Mouse (Mus musculus): ENCODE data around the gene Lrrc8a. TPM values are rescaled to one million over a fixed set of nuclear protein-coding genes. Genes with fewer than 3 reads are reported as not detected.

Lrrc8a gene
- total RNA-seq, 4 experiments from 2014 or later, result 54.6 to 63.0 (median 57.8) TPM

GRCm38 (mm10) chr2:30239777-30240176 is 2.3 kb downstream of the Lrrc8a start:
- DNase-seq, result no peak

DNA sequence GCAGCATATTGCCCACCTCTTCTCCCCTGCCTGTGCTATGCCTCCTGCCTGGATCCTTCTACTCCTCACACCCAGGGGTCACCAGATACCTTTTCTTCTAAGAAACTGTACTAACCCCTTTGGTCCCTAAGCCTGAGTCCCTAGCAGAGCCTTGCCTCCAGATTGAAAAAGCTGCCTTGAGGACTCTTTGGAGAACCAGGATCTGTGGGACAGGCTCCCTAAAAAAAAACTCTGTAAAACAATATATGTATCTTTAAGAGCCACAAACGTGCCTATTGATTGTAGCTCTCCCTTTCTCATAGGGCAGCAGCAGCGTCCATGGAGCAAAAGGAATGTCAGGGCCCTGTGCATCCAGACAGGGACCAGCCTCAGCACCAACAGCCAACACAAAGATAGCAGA is 2.8 kb downstream of the Lrrc8a start, which contains the start of gene Gm28035:
Gm28035 (plus strand) TSS at position 301 of the 400 bp plus-strand sequence.
- DNase-seq, result no peak

- DNase-seq, result peak; percentile 84
Observed at GRCm38 (mm10) chr2:30242509-30242908, 5.0 kb downstream of the Lrrc8a start.

GRCm38 (mm10) chr2:30243391-30243790 is 5.9 kb downstream of the Lrrc8a start:
- DNase-seq, result no peak

- DNase-seq, result no peak
Observed at GRCm38 (mm10) chr2:30244595-30245178, 7.2 kb downstream of the Lrrc8a start.

DNA sequence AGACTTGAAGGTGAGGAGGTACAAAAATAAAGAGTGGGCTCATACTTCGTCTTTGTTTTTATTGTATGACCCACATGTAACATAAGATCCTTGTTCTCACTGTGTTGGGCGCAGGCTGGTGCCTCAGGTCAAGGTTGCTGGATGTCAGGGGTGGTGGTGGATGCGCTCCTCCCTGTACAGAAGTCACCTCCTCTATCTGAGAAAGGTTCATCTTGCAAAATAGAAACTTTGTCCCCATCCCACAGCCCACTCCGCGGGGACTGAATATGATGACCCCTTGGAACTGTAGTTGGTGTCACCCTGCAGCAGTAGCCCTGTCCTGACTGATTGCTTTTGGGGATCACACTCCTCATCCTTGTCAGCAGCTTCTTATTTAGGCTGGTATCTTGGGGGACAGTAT is 9.5 kb downstream of the Lrrc8a start:
- DNase-seq, result no peak

DNA sequence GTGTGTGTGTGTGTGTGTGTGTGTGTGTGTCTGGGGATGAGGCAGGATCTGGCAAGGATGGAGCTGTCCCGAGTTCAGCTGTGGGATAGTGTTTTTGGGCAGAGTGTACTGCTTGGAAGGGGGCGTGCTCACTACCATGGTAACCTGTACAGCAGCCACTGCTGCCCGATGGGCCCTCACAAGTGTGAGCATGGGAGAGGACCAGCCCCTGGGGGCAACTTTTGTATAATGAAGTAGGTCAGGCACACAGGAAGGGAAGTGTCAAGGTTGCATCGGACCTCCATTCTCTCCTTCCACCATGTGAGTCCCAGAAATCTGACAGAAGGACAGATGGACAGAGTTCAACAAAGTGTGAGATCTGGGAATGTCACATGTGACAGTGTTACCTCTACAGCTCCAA is 10.2 kb downstream of the Lrrc8a start:
- no peak for DNase-seq

DNA sequence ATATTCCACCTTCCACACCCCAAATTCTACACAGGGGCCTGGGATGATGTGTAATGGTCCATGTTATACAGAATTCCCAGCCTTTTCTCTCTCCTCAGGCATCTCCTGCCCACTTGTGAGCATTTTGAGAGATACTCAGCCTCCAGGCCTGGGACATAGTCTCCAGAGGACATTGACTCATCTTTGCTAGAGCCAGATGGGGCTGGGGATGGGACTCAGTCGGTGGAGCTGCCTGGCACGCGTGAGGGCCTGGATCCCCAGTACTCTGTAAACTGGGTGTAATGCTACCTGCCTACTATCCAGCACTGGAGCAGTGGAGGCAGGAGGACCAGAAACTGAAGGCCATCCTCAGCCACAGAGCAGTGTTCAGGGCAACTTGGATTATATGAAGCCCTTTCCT is 11.7 kb downstream of the Lrrc8a start:
- no peak for DNase-seq

GRCm38 (mm10) chr2:30250166-30251128 is 12.9 kb downstream of the Lrrc8a start:
- no peak for DNase-seq

DNA sequence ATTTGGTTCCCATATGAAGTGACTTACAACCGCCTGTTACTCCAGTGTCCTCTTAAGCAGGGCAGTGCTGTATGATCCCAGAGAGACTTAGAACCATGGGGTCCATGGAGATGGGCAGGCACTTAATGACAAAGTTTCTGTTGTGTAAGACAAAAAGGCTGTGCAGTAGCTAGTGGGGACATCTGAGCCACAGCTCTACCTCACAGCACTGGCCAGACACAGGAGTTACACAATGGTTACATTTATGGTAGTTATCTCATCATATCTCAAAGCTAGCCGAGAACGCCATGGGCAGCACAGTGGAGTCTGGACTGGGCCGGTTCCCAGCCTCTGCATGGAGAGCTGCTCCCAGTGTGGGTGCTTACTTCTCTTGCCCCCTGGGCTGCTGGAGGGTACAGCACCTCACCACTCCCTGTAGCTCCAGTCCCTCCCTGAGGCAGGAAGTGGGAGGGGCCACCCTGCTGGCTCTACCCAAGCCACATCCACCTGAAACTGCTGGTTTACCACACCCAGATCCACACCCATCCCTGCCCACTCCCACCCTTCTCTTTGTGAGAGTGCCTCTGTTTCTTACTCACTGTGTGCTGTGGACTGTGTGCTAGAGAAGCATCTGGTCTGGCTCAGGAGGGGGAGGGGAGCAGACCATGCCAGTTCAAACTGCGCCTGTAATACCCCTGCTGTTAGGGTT is 14.0 kb downstream of the Lrrc8a start:
- no peak for DNase-seq

DNA sequence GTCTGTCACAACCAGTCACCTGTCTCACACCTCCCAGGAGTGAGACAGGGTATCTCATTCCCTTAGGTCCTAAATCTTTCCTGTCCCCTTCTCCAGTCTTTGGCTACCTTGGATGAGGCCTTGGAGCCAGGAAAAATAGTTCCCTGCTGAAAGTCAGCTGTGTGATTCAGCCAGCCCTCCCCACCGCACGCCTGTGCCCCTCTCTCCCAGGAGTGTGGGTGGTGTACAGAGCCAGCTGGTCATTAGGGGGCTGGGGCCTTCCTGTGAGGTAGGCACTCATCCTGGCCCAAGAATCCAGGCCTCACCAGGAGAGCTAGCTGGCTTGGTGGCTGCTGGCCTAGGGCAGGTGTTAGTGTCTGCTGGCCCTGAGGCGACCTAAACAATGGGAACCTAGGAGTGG is 15.0 kb downstream of the Lrrc8a start:
- no peak for DNase-seq

DNA sequence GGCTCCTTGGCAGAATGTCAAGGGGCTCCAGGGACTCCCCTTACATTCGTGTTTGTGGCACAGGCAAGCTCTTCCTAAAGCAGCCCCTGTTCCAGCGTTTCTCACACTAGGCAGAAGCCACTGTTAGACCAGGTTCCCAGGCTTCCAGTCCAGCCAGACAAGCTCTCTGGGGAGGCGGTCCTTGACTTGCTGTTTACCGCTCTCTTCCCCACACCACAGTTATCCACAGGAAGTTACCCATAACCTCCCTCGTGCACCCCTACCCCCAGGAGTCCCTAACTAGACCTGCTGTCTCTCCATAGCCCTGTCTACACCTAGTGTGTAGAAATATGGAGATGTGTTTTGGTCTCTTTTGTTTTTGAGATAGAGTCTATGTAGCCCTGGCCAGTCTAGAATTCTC is 16.3 kb downstream of the Lrrc8a start:
- no peak for DNase-seq

GRCm38 (mm10) chr2:30255631-30256395 is 18.3 kb downstream of the Lrrc8a start:
- DNase-seq, result no peak

GRCm38 (mm10) chr2:30256616-30257350 is 19.3 kb downstream of the Lrrc8a start:
- no peak for DNase-seq

DNA sequence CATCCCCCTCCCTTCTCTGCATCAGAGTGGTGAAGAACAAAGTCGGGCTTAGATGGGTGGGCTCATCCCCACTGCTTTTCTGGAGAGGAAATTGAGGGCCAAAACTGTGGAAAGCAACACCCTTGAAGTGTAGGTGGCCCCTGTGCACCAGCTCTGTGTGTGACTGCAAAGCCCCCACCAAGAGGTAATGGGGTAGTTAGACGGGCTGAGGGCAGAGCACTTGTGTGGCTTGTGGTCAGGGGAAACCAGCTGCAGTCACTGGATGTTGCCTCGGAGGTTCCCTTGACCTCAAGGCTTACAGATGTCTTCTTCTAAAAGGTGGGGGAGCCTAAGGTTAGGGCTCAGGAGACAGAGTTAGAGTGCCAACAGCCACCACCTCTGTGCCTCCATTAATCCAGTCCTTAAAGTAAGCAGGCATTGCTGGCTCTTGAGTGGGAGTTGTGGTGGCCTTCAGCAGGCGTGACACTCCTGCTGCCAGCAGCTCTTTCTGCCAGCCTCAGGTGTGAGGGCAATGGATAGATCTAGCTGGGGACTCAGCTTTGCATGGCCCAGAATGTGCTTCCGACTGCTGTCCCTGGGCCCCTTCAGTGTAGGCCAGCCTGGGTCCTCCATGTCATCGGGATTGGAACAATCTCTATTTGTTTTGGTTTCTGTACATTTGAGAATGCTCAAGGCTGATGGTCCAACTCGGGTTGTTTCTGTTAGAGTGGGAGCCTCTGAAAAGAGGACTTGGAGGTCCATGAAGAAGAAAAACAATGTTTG is 20.4 kb downstream of the Lrrc8a start:
- no peak for DNase-seq

DNA sequence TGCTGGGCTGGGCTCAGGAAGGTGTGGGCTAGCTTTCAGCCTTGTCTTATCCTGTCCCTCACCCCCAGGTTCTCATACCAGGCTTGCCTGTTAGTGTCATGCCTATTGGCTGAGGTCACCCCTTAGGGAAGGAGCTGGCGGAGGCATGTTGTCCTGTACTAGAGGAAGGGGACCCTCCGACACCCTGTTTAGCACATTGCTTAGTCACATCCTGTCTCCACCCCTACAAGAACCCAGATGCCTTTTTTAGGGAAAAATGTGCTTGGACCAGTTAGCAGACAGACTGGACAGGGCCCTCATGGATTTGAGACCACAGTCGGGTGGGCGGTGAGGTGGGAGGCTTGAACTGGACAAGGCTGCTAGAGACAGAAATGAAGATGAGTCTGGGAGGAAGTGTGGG is 21.1 kb downstream of the Lrrc8a start:
- DNase-seq, result no peak

- DNase-seq, result no peak
Observed at GRCm38 (mm10) chr2:30259131-30260064, 21.9 kb downstream of the Lrrc8a start.

GRCm38 (mm10) chr2:30261064-30261736 is 23.7 kb downstream of the Lrrc8a start:
- DNase-seq, result no peak

All from adrenal gland, adult 8-10 months (tissue).